Mouse (Mus musculus) splenic B cell, adult 2 months (primary cell): ENCODE data around the gene E130114P18Rik.

ENCODE experiments used
- DNase-seq: peaks from one replicate; pipeline ENCODE4 v3.0.0-alpha.2; 2011; ENCODE audit warnings: low read depth, low spot score
- H3K27me3 ChIP-seq: 2 replicates; pipeline ENCODE4 v1.6.1; 2012; ENCODE audit warnings: mild to moderate bottlenecking, low read length, moderate library complexity, mixed read lengths; ENCODE audit not compliant: control insufficient read depth, poor library complexity, insufficient read depth, severe bottlenecking
- H3K36me3 ChIP-seq: 2 replicates; pipeline ENCODE4 v1.6.1; 2012; ENCODE audit warnings: mild to moderate bottlenecking, low read length, moderate library complexity, mixed read lengths; ENCODE audit not compliant: control insufficient read depth, poor library complexity, insufficient read depth, severe bottlenecking

The E130114P18Rik gene

DNA sequence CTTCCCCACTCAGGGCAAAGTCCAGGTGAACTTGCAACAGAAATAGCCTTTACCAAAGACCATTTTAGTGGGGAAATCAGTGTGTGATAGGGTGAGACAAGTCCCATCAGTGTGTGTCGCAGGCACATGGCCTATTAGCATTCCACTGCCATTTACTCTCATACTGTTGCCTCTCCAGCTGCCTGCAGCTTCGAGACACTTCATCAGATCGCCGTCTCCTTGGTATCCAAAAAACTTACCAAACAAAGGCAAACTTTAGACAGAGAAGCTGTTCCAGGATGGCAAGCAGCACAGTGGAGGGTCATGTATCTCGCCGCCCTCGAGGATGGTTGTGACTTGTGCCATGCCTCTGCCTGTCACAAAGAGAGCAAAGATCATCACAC is 87.5 kb downstream of the E130114P18Rik start:
- no peak for DNase-seq
- no peaks in the 10 kb centered on the region for H3K27me3 ChIP-seq
- no peaks in the 10 kb centered on the region for H3K36me3 ChIP-seq

DNA sequence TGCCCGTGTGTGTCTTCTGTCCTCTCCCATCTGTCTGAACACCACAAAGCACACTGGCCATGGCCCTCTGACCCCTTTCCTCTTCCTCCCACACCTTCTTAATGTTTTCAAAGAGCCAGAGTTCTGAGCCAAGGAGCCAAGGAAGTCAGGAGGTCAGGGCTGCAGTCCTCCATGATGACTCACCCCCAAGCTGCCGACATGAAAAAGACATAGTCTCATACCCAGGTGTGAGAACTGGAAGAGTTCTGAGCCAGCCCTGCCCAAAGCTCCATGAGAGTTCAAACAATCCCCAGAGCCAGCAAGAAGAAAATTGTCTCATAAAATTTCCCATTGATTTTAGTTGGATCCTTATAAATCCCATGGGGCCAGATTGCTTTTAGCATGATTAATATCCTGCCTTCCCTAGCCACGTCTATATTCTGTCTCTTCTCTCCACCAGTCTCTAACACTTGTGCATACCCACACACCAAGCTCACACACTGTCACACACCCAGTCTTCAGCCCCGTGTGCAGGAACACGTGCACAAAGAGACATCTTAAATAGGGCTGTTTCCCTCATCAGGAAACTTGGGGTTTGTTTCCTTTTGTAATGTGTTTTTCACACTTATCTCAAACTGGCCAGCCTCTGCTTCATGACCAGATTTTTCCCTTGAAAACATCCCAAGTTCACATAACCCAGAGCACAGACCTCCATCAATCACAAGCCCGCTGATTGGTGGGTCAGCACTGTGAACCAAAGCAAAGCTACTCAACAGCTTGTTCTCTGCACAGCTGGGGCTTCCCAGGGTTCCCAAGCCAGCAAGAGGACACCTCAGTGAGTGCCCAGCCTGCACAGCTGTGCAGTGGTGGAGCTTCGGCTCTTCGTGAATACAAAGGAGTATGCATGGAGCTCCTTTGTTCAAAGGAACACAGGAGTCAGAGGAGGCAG is 88.2 kb downstream of the E130114P18Rik start:
- Histone ChIP-seq H3K36me3 (no peaks in the 10 kb centered on the region), H3K27me3 (no peaks in the 10 kb centered on the region)
- no peak for DNase-seq

DNA sequence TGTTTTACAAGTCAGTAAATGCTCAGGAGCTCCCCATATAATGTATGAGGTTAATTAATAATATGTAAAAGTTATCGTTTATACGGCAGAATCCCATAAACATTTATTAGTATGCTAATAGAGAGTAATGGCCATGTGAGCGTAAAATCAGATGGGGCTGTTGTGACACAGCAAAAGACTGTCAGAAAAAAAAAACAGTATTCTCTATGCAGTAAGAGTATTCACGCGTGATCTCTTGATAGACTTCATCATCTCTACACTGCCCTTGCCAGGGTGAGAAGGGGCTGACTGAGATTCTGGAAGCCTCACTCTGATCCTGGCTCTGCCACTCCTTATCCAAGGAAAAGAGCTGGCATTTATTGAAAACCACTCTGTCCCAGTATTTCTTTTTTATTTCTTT is 91.9 kb downstream of the E130114P18Rik start:
- Histone ChIP-seq H3K27me3 (no peaks in the 10 kb centered on the region), H3K36me3 (no peaks in the 10 kb centered on the region)
- no peak for DNase-seq

DNA sequence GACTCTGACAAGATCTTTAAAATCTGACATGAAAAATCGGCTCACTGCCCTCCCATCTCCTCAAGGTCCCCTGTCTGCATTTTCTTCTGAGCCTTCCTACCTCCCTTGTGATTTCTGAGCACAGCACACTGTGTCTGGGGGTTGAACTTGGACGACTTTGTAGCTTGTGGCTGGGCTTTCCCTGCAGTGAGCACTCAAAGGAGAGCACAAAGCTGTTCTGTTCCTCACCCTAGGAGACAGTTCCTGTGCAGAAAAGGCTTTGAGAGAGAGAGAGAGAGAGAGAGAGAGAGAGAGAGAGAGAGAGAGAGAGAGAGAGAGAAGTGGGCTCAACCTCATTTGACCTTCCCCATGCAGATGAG is 101.3 kb downstream of the E130114P18Rik start:
- Histone ChIP-seq H3K27me3 (no peaks in the 10 kb centered on the region), H3K36me3 (no peaks in the 10 kb centered on the region)
- no peak for DNase-seq

DNA sequence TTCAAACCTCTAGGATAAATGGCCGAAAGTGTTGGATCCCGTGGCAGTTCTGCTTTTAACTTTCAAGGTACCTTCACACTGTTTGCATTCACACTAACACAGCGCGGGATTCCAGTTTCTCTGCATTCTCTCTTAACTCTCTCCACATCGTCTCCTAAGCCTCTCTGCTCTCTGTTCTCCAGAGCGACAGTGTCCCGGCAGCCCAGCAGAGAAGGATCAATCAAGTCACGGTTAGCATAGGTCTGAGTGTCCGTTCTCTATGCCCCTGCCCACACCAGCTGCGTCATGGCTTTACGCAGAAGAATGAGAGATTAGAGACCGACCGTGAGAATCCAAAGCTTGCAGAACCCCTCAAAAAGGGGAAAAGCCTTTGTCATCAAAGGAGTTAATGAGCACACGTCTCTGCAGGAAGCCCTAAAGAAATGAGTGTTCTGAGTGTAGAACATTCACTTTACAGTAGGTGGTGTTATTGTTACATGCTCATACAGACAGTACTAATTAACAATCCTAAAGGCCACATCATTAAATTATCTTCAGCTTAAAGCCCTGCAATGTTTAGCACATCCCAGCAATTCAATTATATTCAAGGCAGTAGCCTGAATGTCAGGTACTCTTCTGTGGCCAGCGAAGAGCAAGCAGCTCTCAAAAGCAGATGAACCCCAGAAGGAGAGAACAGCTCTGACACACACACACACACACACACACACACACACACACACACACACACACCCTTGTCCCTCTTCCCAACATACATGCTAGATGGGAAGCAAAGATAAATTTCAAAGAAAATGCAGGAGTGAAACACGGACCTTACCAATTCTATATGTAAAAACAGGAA is 101.9 kb downstream of the E130114P18Rik start:
- Histone ChIP-seq H3K36me3 (no peaks in the 10 kb centered on the region), H3K27me3 (no peaks in the 10 kb centered on the region)
- no peak for DNase-seq

DNA sequence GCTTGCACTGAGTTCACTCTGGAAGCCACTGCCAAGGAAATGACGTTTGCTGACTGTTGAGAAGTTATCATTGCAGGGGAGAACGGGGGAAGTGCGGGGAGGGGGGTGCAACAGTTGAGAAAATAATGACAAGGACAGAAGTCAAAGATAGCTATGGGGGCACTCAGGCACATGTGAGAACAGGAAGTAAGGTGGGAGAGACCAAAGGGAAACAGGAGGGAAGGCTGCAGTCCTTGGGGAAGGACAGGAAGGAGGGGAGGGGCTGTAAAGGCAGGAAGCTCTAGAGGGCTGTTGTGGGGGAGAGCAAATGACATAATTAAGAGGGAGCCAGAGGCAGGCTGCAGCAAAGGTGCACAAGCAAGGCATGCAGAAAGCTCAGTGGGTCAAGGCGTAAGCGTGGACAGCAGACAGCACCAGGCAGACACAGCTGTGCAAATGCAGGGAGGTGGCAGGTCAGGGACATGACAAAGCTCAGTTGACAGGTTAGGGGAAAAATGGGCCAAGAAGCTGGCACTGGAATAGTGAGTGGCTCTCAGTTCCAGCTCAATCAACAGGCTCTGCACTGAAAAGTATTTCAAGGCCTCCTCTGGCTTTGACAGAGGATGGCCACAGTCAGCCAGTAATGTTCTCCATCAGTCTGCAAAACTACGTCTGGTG is 103.9 kb downstream of the E130114P18Rik start:
- DNase-seq: no peak
- no peaks in the 10 kb centered on the region for H3K27me3 ChIP-seq
- no peaks in the 10 kb centered on the region for H3K36me3 ChIP-seq

DNA sequence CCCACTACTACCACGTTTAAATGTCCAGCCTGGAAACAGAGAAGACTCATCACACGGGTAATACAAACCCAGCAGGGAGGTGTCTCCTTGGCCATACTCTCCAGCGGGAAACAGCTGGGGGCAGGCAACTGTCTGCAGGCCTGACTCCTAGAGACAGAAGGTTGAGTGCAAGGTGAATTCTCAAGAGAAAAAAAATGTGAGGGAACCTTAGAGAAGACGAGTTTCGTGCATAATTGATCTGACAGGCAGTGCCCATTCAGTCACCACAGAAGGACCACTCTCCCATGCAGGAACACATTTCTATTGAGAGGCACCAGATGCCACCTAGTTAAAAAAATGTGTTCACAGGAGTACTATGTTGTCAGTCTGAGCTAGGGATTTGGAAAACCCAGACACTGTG is 105.4 kb downstream of the E130114P18Rik start:
- Histone ChIP-seq H3K27me3 (no peaks in the 10 kb centered on the region), H3K36me3 (no peaks in the 10 kb centered on the region)
- DNase-seq: no peak

DNA sequence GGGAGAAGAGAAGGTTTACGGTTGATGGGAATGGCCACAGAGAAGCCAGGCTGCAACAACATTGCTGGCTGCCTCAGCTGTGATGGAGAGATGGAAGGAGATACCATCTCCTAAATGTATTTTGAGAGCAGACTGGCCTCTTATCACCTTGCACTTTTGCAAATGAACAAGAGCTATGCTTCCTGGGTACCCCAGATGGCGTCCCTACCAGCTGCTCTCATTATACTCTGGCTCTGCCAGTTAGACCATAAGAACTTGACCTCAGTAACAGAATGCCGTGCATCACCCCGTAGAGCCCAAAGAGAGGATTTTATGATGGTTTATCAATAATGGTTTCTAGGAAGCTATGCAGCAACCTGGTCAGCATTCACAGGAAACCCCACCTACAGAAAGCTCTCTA is 106.0 kb downstream of the E130114P18Rik start:
- Histone ChIP-seq H3K36me3 (no peaks in the 10 kb centered on the region), H3K27me3 (no peaks in the 10 kb centered on the region)
- no peak for DNase-seq

DNA sequence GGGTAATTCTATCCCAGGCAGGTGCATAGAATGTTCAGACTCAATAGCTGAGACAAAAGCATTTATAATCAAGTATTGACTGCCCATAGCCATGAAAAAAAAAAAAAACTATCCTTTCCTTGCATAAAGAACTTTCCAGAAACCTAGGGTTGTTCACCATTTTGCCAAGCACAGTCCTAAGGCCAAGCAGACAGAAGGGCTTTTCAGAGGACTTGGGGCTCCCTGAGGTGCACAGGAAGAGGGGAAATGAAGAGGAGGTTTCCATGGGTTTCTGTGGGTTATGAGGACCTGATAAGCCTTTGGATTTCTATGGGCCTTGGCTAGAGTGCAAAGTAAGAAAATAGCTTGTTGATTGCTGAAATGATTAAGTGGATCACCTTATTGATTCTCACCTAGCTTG is 107.5 kb downstream of the E130114P18Rik start:
- H3K27me3 ChIP-seq: no peaks in the 10 kb centered on the region
- H3K36me3 ChIP-seq: no peaks in the 10 kb centered on the region
- DNase-seq: no peak

DNA sequence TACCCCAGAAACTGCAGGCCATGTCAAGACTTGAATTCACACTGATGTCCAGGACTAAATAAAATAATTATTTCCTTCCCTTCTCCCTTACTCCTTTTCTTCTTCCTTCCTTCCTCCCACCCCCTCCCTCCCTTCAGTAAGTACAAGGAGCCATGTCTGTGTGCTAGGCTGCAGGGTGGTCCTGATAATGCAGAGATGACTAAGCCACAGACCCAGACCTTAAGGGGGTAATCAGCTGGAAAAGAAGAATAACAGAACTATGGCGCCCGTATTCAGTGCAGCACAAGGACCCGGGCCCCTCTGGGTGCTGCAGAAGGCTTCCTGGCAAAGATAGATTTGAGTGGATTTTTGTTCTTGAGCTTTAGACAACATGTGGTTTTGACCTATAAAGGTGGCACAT is 108.1 kb downstream of the E130114P18Rik start:
- no peak for DNase-seq
- no peaks in the 10 kb centered on the region for H3K27me3 ChIP-seq
- H3K36me3 ChIP-seq: no peaks in the 10 kb centered on the region

DNA sequence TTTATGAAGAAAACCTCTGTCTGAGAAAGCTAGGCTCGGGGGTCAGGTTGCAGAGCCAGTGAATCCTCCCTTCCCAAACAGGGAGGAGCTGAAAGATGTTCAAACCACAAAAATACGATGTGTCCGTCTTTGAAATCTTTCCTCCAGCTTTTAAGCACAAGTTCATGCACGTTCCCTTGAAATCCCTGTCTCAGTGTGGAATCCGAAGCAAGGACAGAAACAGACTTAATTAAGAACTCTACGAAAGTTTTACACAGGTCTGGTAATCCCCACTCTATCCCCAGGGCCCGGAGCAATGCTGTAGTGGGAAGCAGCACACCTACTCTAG is 112.5 kb downstream of the E130114P18Rik start:
- no peak for DNase-seq
- Histone ChIP-seq H3K27me3 (no peaks in the 10 kb centered on the region), H3K36me3 (no peaks in the 10 kb centered on the region)

DNA sequence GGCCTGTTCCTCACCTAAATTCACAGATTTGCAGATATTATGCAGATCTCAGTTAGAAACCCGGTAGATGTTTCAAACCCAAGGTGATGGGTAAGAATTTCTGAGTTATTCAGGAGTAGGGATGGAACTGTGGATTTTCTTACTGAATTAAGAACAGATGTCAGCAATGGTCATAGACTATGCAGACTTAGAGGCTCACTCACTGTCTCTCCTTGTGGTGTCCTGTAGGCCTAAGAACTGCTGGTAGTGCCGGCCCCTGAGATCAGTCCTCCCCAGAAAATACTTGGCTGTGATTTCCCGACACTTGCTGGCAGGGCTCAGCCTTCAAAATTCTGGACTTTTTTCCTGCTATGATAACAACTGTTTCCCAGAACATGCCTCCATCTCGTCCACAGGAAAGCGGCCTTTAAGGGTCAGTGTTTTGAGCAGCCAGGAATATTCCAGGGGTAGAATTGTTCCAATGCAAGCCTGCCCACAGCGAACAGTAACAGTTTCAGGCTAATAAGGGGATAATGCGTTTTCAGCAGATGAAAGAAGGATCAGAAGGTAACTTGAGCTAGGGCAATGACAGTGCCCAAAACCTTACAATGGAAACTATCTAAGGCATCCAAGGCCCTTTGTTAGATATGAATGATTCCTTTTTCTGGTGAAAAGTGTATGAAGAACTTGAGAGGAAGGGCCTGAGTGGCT is 113.0 kb downstream of the E130114P18Rik start:
- Histone ChIP-seq H3K36me3 (no peaks in the 10 kb centered on the region), H3K27me3 (no peaks in the 10 kb centered on the region)
- no peak for DNase-seq

DNA sequence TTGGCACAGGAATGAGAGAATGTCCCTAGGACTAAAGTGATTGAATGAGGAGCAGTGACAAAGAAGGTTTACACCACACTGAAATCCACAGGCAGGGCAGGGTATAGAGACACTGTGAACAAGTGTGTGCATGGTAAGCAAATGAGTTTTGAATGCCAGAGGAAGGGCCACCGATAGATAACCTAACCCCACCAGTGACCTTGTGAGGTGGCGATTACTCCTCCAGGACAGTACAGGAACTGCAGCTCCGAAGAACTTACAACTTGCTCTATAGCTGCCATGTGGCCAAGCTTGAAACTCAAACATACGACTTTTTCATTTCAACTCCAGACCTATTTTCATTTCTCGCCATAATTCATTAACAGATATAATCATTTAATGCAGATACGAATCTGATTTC is 114.0 kb downstream of the E130114P18Rik start:
- DNase-seq: no peak
- H3K36me3 ChIP-seq: no peaks in the 10 kb centered on the region
- H3K27me3 ChIP-seq: no peaks in the 10 kb centered on the region

DNA sequence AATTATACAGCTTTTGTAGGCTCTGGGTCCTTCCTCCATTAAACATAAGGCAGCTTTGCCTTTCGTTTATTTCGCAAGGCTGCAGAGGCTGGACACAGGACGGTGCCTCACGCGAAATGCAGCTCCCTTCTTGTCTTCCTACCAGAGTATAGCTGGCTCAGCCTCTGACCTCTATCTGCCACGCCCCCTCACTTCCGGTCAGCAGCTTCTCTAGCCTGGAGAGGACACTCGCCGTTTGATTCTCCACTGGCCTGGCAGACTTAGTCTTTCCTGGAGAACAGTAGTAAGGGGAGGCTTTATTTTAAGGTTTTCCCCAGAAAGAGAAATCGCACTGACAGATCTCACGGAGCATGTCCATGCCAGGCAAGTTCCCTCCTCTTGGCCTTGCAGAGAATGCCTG is 115.0 kb downstream of the E130114P18Rik start:
- H3K36me3 ChIP-seq: no peaks in the 10 kb centered on the region
- H3K27me3 ChIP-seq: no peaks in the 10 kb centered on the region
- DNase-seq: no peak
